Mouse (Mus musculus): ENCODE measurements around the gene Ern1. TPM values are rescaled to one million over a fixed set of nuclear protein-coding genes. Genes with fewer than 3 reads are reported as not detected.

The Ern1 gene
- polyA plus RNA-seq (2016; fragmentation: Nextera tagmentation; extraction: Ambion mirVana), result 7.9 and 8.3 TPM in 2 replicates

DNA sequence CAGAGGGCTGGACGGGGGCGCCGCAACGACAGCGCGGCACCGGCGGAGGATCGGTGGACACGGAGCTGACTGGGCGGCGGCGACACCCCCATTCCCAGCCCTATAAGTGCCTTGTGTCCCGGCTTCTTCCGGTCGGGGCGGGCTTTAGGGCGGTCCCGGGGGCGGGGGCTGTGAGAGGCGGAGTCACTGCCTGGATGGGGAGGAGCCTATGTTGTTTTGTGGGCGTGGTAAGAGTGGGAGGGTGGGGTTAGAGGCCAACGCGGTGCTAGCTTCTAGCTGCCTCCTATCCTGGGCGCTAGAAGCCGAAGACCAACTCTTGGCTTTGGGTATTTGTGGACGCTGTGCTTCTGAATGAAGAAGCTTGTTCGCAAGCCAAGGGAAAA, at the start of gene Ern1:
Gene Ern1 (minus strand): TSS at position 120 of the 383 bp plus-strand sequence.
- H3K4me3 ChIP-seq, result peak within 1 kb of the TSS; percentile 86
- H3K9ac ChIP-seq, result peak within 1 kb of the TSS; percentile 79
- peaks cover 10% of the 10 kb centered on the region; the same call in 1 of the 2 replicates for H3K4me1 ChIP-seq
- H3K4me2 ChIP-seq (replicated peaks), result peak within 1 kb of the TSS; percentile 88
- under 1% methylated on average over 20 of the region's 28 CpGs for WGBS
- H3K27ac ChIP-seq, result peak within 1 kb of the TSS; percentile 79
- H3K36me3 ChIP-seq, result no peaks in the 10 kb centered on the region
- H3K9me3 ChIP-seq (replicated peaks), result no peaks in the 10 kb centered on the region
- peak; percentile 95 for ATAC-seq (ENCODE audit: low FRiP score)
- H3K27me3 ChIP-seq, result no peaks in the 10 kb centered on the region

DNA sequence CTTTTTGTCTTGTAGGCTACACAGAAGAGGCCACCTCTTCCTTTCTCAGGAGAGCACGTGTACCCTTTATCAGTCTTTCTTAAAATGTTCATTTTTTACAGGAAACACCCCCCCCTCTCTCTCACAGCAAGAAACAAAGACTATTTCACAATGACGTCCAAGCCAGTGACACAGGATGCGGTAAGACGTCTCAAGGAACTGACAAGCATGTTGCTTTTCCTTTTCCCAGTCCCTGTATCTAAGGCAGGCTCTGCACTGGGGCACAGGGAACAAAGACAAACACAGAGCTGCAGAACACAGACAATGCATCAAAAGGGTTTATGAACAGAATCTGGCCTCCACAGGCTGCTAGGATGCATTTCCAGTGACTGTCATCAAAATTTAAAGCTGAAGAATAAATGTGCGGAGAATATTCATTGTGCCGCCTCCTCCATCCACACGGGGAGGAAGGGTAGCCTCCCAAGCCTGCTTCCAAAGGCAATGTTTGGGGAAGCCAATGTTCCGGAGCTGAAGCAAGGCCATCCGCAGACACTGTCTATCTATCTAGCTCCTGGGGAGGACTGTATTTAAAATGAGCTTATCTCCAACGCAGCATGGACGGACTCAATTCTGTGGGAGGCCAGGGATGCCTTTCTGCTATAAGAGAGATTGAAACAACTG, 48.7 kb upstream of the Ern1 start:
- Histone ChIP-seq H3K27me3 (no peaks in the 10 kb centered on the region), H3K4me3 (no peak overlapping the region), H3K27ac (peak overlapping the region; percentile 44; the same call in 1 of the 2 replicates), H3K4me1 (peaks cover 11% of the 10 kb centered on the region), H3K36me3 (peaks cover 4% of the 10 kb centered on the region; the same call in 1 of the 2 replicates), H3K4me2 (replicated peaks) (no peak overlapping the region), H3K9ac (no peak overlapping the region), H3K9me3 (replicated peaks) (no peaks in the 10 kb centered on the region)
- ATAC-seq (ENCODE audit: low FRiP score), result no peak
- WGBS, result 64% methylated on average over 11 of the region's 11 CpGs

DNA sequence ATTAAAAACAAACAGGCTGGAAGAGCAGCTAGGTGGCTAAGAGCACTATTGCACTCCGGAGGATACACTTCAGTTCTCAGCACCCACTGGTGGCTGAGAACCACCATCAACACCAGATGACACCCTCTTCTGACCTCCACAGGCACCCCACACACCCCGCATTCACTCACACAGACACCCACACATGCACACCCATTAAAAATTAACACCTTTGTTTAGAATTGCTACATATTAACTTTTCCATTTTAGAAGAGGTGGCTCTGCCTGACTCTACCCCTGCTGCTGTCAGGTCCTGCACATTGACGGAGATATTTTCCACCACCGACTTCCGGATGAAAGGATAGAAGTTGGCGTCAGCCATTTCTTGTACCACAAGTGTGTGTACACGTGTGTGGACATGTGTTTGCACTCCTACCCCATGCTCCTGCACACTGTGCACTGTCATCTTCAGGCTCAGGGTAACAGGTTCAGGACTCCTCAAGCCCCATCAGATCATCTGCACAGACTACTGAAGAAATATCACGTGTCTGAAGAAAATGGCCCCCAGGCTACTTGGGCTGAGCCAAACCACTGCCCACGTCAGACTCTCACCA, 48.1 kb upstream of the Ern1 start:
- ATAC-seq (ENCODE audit: low FRiP score), result no peak
- no peak overlapping the region for H3K4me3 ChIP-seq
- no peaks in the 10 kb centered on the region for H3K9me3 ChIP-seq (replicated peaks)
- 87% methylated on average over 9 of the region's 9 CpGs for WGBS
- H3K27me3 ChIP-seq, result no peaks in the 10 kb centered on the region
- H3K27ac ChIP-seq, result no peak overlapping the region
- H3K9ac ChIP-seq, result no peak overlapping the region
- H3K4me2 ChIP-seq (replicated peaks), result no peak overlapping the region
- peaks cover 4% of the 10 kb centered on the region; the same call in 1 of the 2 replicates for H3K36me3 ChIP-seq
- H3K4me1 ChIP-seq, result peaks cover 11% of the 10 kb centered on the region

DNA sequence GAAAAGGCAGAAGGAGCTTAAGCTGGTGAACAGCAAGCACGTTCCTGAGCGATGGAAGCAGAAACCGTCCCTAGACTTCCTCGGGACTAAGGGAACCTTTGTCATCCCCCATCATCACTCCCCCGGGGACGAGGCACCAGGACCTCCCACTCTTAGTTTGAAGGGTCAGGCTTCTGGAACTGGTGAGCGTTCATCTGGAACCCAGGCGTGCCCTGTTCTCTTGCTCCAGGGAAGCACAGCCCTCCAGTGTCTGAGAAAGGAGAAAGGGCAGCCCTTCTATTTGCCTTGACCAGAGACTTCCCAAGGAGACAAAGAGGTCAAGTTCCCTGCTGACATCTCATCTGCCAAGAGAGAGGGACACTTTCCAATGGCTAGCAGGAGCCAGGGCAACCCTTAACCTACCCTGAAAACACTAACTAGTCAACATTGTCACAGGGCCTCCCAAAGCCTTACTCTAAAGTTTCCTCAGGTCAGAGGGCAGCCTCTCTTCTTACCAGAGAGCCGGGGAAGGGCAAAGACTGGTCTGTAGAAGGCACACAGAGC, 44.7 kb upstream of the Ern1 start:
- H3K27ac ChIP-seq, result no peak overlapping the region
- no peaks in the 10 kb centered on the region for H3K27me3 ChIP-seq
- 46% methylated on average over 9 of the region's 9 CpGs for WGBS
- H3K9me3 ChIP-seq (replicated peaks), result no peaks in the 10 kb centered on the region
- H3K9ac ChIP-seq, result no peak overlapping the region
- H3K4me3 ChIP-seq, result no peak overlapping the region
- peaks cover 4% of the 10 kb centered on the region; the same call in 1 of the 2 replicates for H3K36me3 ChIP-seq
- peaks cover 11% of the 10 kb centered on the region for H3K4me1 ChIP-seq
- ATAC-seq (ENCODE audit: low FRiP score), result no peak
- no peak overlapping the region for H3K4me2 ChIP-seq (replicated peaks)

DNA sequence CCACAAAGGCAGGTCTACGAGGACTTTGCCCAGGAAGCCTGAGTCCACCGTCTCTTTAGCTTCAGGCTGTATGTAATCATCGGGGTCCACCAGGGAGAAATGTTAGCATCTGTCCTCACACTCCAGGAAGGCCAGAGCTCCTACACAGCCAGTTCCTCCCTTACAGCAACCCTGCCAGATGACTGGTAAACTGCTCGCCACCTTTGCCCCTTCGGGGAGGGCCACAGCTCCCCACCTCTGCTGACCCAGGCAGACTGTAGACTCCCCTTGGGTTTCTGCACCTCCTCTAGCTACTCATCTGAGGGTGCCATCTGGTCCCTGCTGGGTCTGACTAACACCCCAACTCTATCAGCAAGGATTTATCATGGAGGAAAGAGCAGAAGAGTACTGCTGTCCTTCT, 42.1 kb upstream of the Ern1 start:
- Histone ChIP-seq H3K9me3 (replicated peaks) (no peaks in the 10 kb centered on the region), H3K36me3 (peaks cover 4% of the 10 kb centered on the region; the same call in 1 of the 2 replicates), H3K27ac (no peak overlapping the region), H3K4me2 (replicated peaks) (no peak overlapping the region), H3K9ac (no peak overlapping the region), H3K27me3 (no peaks in the 10 kb centered on the region), H3K4me3 (no peak overlapping the region), H3K4me1 (peaks cover 8% of the 10 kb centered on the region)
- no peak for ATAC-seq (ENCODE audit: low FRiP score)
- WGBS, result 79% methylated on average over 5 of the region's 5 CpGs

DNA sequence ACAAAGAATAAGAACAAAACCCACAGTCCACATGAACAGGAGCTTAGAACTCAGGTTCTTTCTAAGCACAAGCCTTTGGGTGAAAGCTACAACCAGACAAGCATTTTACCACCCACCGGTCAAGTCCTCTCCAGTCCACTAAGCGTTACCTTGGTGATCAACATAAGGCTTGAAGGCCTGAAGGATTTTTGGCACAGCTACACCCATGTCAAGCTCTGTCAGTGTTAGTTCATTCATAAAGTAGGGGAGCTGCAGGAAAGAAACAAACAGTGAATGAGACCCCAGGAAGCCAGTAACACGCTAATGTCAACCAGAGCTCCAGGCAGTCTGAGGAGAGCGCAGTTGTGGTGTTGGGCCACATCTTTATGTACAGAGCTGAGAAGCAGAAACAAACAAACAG, 41.5 kb upstream of the Ern1 start:
- no peak for ATAC-seq (ENCODE audit: low FRiP score)
- Histone ChIP-seq H3K27me3 (no peaks in the 10 kb centered on the region), H3K9ac (no peak overlapping the region), H3K4me1 (peaks cover 3% of the 10 kb centered on the region), H3K36me3 (peaks cover 4% of the 10 kb centered on the region; the same call in 1 of the 2 replicates), H3K4me2 (replicated peaks) (no peak overlapping the region), H3K27ac (no peak overlapping the region), H3K4me3 (no peak overlapping the region), H3K9me3 (replicated peaks) (no peaks in the 10 kb centered on the region)
- 74% methylated on average over 4 of the region's 4 CpGs for WGBS

DNA sequence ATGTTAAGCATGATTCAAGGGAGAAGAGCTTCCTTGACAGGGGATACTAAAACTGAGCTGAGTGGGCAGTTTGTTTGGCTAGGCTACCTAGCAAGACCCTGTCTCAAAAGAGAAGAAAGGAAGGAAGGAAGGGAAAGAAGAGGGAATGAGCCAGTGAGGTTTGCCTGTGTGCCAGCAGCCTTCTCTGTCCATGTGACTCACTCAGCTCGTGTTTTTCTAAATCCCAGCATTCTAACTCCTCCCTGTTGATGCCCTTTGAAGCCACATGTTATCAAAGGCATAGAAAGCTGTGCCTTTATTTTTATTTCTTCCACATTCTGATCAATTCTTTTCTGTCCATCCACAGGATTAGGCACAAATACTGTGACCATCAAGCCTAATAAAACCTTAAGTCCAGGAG, 40.3 kb upstream of the Ern1 start:
- no peaks in the 10 kb centered on the region for H3K4me1 ChIP-seq
- ATAC-seq (ENCODE audit: low FRiP score), result no peak
- H3K4me3 ChIP-seq, result no peak overlapping the region
- WGBS, result 41% methylated on average over 1 of the region's 1 CpGs
- no peak overlapping the region for H3K9ac ChIP-seq
- no peaks in the 10 kb centered on the region for H3K9me3 ChIP-seq (replicated peaks)
- peaks cover 4% of the 10 kb centered on the region; the same call in 1 of the 2 replicates for H3K36me3 ChIP-seq
- no peak overlapping the region for H3K27ac ChIP-seq
- H3K4me2 ChIP-seq (replicated peaks), result no peak overlapping the region
- no peaks in the 10 kb centered on the region for H3K27me3 ChIP-seq

DNA sequence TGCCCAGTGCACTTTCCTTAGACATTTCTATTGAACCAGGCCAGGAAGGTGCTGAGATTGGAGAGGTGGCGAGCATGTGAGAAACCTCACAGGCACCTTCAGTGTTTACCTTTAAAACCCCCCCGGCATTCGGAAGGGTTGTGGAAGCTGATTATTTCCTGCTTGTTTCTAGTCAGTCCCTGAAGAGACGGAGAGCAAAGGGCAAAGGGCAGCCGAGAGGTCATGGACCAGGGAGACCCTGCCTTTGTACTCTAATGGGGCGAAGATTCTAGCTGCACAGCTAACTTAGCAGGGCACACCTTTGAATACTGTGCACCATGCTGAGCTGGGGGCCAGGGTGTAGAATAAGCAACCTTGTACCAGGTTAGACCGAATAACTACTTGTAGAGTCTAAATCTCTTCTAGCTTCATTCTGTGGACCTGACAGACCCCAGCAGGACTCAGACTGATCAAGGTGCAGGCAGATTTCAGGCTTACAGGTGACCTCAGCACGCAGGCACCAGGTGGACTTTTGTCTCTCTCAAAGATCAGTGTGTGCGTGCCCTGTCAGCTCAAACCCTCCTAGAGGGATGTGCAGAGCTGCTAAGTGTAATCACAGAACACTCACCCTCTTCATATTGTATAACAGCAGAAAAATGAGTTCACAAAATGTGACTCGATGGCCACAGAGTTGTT, 39.6 kb upstream of the Ern1 start:
- Histone ChIP-seq H3K9ac (no peak overlapping the region), H3K4me3 (no peak overlapping the region), H3K4me2 (replicated peaks) (no peak overlapping the region), H3K36me3 (no peaks in the 10 kb centered on the region; the same call in 1 of the 2 replicates), H3K27ac (no peak overlapping the region), H3K4me1 (no peaks in the 10 kb centered on the region), H3K27me3 (no peaks in the 10 kb centered on the region), H3K9me3 (replicated peaks) (no peaks in the 10 kb centered on the region)
- ATAC-seq (ENCODE audit: low FRiP score), result no peak
- WGBS, result 42% methylated on average over 10 of the region's 10 CpGs

DNA sequence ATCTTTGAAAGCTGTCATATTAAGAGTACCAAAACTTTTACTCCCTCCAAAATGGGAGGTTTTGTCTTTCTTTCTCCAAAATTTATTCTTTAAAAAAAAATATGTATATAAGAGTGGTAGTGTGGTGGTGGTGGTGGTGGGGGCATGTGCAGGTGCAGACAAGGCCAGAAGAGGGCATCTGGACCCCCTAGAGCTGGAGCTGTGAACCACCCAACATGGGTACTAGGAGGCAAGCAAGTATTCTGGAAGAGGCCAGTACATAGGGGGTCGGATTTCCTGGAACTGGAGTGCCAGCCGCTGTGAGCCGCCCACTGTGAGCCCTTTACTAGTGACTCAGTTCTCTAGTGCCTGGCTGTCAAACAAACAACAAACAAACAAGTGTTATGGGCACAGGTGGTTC, 34.9 kb upstream of the Ern1 start:
- Histone ChIP-seq H3K9me3 (replicated peaks) (no peaks in the 10 kb centered on the region), H3K27ac (no peak overlapping the region), H3K4me1 (peaks cover 26% of the 10 kb centered on the region), H3K27me3 (no peaks in the 10 kb centered on the region), H3K4me3 (no peak overlapping the region), H3K4me2 (replicated peaks) (no peak overlapping the region), H3K36me3 (no peaks in the 10 kb centered on the region), H3K9ac (no peak overlapping the region)
- ATAC-seq (ENCODE audit: low FRiP score), result no peak
- 65% methylated on average over 3 of the region's 3 CpGs for WGBS

DNA sequence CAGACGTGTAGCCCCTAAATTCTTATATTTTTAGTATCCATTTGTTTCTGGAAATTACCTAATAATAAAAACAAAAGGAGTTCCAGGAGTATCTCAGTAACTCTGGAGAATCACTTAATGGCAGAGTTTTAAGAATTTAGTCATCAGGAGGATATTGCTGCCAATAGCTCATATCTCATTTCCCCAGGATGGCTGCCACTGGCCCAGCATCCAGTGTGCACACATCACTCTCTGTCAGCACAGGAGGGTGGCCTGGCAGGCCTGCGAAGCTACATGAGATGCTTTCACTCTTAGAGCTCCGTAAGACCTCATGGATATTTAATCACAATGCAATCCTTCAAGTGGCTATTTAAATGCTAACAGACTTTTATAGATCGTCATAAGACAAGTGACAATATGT, 34.0 kb upstream of the Ern1 start:
- Histone ChIP-seq H3K4me3 (no peak overlapping the region), H3K9me3 (replicated peaks) (no peaks in the 10 kb centered on the region), H3K4me2 (replicated peaks) (no peak overlapping the region), H3K27ac (no peak overlapping the region), H3K36me3 (no peaks in the 10 kb centered on the region), H3K4me1 (peaks cover 26% of the 10 kb centered on the region), H3K27me3 (no peaks in the 10 kb centered on the region), H3K9ac (no peak overlapping the region)
- no peak for ATAC-seq (ENCODE audit: low FRiP score)
- 42% methylated on average over 4 of the region's 4 CpGs for WGBS

DNA sequence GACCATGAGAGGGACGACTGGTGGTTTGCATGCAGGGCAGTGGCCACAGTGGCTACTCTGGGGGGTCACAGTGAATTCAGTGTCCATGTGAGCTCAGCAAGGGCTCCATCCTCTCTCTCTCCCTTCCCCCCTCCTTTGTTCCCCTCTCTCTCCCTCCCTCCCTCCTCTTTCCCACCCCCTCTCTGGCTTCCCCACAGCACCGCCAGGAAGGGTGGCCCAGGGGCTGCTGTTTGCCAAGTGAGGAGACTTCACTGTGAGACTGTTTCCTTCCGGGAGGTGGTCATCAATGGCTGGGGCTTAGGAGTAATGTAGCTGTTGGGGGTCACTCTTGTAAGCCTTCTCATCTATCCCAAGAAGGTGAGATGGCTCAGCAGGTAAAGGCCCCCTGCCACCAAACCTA, 32.8 kb upstream of the Ern1 start:
- no peak overlapping the region for H3K4me2 ChIP-seq (replicated peaks)
- H3K36me3 ChIP-seq, result no peaks in the 10 kb centered on the region
- WGBS, result 30% methylated on average over 3 of the region's 3 CpGs
- no peaks in the 10 kb centered on the region for H3K27me3 ChIP-seq
- H3K4me3 ChIP-seq, result no peak overlapping the region
- no peak for ATAC-seq (ENCODE audit: low FRiP score)
- H3K4me1 ChIP-seq, result peaks cover 26% of the 10 kb centered on the region
- no peaks in the 10 kb centered on the region for H3K9me3 ChIP-seq (replicated peaks)
- H3K9ac ChIP-seq, result no peak overlapping the region
- no peak overlapping the region for H3K27ac ChIP-seq

DNA sequence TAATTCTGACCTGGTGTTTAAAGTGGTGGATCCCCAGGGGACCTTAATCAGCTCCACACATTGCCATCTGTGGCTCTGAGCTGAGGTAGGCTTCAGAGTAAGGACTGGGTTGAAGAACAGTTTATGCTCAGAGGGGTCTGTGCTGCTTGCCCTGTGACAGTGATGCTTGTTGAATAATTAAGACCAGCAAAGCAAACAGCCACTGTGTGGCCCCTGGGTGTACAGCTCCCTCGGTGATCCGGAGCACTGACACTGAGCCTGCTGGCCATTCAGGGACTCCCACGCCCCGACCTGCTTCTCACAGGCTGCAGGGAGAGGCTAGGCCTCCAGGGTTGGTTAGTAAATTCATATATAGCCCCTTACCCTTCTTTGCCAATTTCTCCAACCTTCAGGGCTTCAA, 31.9 kb upstream of the Ern1 start:
- H3K4me2 ChIP-seq (replicated peaks), result no peak overlapping the region
- H3K9ac ChIP-seq, result no peak overlapping the region
- peaks cover 35% of the 10 kb centered on the region for H3K4me1 ChIP-seq
- no peaks in the 10 kb centered on the region for H3K27me3 ChIP-seq
- no peaks in the 10 kb centered on the region for H3K9me3 ChIP-seq (replicated peaks)
- H3K36me3 ChIP-seq, result no peaks in the 10 kb centered on the region
- 25% methylated on average over 4 of the region's 4 CpGs for WGBS
- H3K27ac ChIP-seq, result no peak overlapping the region
- H3K4me3 ChIP-seq, result no peak overlapping the region
- no peak for ATAC-seq (ENCODE audit: low FRiP score)

Measured in hindbrain, embryonic 12.5 days (tissue).